Mouse (Mus musculus): ENCODE results near the gene Dgkg.

Dgkg gene

DNA sequence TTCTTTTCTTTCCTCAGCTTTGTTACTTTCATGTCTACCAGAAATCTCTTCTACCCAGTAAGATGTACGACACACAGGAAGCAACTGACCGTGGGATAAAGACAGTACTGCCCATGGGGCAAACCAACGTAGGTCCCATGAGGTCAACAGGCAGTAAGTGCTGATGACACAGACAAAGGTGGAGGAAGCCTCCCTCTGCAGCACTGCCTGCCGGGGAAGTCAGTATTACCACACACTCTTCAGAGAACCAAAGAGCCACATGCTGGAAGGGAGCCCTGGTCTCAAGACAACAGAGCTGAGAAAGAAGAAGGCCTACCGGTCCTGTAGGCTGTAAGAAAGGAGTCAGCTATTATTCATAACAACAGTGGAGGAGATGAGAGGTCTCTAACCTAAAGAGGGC lies 67.4 kb downstream of the Dgkg start:
- no peak for DNase-seq

DNA sequence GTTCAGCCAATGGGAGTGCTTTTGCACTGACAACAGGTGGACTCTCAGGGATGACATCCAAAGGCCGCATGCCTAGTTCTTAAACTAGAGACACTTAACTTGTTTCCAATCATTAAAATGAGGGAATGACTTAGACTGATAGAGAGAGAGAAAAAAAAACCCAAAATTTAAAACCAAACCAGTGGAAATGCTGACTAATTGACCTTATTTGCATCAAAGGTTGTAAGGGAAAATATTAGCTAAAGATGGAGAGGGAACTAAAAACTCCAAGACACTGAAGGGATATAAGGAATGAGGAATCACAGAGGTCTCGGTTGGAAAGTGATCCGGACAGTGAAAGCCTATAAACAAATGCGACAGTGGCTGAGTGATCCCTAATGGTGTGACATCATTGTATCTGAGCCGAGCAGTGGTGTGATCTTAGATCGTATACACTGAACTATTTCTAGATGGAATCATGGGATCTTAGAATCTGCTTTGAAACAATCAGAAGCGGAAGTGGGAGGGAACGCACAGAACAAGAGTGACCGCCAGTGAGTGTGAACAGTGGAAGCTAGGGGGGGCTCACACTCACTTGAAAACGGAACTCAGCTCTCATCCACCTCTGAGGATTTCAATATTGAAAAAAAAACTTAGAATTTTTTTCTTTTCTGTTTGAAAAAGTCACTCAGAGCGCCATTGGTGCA lies 70.7 kb downstream of the Dgkg start:
- no peak for DNase-seq

DNA sequence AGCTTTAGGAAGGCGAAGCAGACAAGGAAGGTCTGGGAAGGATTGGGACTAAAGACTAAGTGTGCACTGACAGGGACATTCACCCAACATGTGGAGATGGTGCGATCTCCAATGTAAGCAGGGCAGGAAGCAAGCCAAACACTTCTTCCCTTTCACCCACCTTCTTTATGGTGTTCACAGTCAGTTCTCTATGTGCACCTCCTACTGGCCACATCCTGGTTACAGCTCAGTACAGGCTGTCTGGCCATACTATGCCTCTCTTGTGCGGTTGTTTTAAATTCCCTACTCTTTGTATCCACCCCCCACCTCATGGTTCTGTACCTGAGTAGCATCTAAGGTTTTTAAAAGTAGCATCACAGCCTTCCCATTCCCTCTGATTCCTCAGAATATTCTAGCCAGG lies 71.5 kb downstream of the Dgkg start:
- DNase-seq = no peak

DNA sequence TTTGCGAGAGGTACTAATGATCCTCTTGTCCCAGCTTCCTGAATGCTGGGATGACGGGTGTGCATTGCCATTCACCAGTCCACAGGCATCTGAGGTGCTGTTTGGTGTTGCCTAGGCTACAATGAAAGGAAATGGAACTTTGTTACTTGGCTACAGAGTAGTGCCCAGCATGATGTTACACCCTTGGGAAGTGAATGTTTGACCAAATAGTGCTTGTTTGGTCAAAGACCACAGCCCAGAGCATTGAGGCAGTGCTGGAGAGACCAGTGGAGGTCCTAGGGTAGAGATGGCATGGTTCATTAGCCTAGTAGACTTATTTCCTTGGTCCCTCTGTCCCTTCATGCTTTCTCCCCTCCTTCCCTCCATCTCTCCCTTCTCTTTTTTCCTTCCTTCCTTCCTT lies 73.6 kb downstream of the Dgkg start:
- DNase-seq = no peak

- no peak for DNase-seq
These were observed 74.7 kb downstream of the Dgkg start for GRCm38 (mm10) chr16:22582173-22582929.

DNA sequence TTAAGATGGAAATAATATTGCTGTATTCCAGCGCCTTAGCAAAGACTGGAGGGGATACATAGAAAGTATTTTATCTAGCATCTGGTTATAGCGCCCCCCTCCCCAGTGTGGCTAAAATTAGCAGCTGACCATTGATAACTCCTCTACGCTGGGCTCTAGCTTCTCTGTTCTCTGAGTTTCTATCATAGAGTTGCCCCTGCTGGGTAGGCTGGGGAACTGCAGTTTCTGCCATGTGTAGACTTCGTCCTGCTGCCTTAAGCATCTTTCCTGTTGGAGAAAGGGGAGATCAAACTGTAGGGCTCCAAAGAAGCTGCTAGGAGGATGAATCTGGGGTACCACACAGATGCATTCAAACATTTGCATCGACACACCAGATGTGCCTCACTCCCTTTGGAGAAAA lies 76.9 kb downstream of the Dgkg start:
- DNase-seq = no peak

DNA sequence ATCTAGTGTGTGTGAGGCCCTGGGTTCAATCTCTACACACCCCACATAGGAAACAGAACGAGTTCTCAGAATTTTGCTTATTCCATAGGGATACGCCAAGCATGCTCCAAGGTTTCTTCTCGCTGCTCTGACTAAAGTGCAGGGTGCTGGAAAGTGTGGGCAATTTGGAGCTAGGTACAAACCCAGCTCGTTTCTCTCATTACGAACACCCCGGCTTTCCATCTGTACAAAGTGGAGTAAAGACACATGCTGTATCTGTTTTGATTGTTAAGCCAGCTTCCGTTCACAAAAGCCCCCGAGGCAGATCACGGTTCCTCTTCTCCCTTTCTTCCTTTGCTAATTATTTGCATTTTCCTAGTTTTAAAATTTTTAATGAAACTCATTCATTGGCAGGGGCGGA lies 78.1 kb downstream of the Dgkg start:
- DNase-seq = no peak

GRCm38 (mm10) chr16:22577656-22578055 lies 79.4 kb downstream of the Dgkg start:
- DNase-seq = no peak

GRCm38 (mm10) chr16:22574164-22574563 lies 82.9 kb downstream of the Dgkg start:
- no peak for DNase-seq

- DNase-seq = no peak
These were observed 84.2 kb downstream of the Dgkg start for GRCm38 (mm10) chr16:22572641-22573341.

DNA sequence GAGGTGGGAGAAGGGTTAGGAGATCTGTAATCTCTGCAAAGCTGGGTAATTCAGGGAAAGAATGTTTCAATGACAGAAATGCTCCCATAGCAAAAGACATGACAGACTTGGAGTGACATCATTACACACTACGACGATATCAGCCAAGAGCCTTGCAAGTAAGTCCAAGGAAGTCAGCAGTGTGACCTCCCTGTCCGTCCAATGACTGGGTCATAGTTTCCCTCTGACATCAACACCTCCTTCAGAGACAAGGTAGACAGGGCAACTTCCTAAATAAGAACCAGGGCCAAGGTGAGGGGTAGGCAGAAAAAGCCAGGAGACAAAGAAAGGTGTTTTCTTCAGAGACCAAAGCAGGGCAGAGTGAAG lies 92.1 kb downstream of the Dgkg start:
- no peak for DNase-seq

GRCm38 (mm10) chr16:22564259-22564906 lies 92.6 kb downstream of the Dgkg start:
- DNase-seq = peak; percentile 89

DNA sequence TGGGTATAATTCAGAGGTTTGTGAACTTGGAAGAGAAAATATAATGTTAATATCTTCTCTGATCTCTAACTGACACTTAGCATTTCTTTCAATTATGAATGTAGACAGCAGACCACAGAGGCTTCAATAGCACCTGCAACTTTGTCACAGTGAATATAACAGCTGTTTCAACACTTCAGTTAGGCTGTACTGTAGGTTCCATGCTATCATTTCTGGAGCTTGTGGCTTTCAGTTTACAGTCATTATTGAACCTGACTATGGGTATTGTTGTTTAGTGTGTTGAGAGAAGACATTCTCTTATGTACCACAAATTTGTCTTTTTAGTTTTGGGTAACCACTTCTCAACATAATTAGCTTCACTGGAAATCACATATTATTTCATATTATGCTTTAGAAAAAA lies 93.4 kb downstream of the Dgkg start:
- DNase-seq = no peak

GRCm38 (mm10) chr16:22554996-22555395 lies 102.0 kb downstream of the Dgkg start:
- DNase-seq = peak; percentile 64

DNA sequence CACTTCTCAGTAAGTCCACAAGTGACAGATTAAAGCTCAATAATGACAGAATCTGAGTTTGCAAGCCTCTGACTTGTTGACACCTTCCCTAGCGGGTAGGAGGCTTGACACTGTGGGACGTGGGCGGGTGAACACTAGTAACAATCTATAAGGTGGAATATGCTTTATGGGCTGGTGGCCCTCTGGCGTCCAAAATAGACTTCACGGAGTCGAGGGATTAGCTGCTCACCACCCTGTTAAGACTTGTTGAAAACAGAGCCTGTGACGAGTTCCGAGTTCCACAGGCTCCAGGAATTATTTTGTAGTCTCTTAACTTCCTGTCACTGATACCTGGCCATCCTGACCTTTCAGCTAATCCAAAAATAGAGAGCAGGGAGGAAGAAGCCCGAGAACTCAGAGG lies 104.7 kb downstream of the Dgkg start:
- no peak for DNase-seq

DNA sequence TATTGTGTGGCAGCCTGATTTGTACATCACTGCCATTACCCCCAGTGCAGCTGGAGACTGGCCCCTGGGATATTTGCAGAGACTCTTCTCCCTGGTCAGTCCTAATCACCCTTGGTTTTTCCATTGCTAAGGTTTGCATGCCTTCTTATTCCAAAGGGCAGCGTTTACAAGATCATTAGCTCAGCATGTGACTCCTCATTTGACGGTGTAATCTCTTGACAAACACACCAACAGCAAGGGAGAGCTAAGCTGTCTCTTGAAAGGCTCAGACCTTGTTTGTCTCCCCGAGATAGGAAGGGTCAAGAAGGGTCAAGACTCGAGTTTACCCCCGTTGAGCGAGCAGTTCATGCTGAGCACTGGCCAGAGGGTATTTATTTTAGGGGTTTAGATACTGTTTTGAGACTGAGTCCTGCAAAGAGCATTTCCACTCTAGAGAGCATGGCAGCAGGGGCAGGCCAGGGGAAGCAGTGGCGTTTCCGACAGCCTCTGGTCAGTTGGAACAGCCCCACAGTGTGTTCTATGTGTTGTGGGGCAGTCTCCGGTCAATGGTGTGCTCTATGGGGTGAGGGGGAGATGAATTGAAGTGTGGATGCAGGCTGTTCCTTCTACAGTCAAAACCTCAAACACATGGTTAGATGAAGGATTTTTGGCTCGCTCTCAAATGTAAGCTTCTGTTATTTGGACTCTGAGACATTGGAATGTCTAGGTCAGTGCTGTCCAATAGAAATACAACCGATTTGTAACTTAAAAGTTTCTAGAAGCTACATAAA lies 105.6 kb downstream of the Dgkg start:
- no peak for DNase-seq

- no peak for DNase-seq
These were observed 107.7 kb downstream of the Dgkg start for GRCm38 (mm10) chr16:22549346-22549745.

- peak; percentile 94 for DNase-seq
These were observed 108.6 kb downstream of the Dgkg start for GRCm38 (mm10) chr16:22548167-22549080.

GRCm38 (mm10) chr16:22547741-22548140 lies 109.3 kb downstream of the Dgkg start:
- no peak for DNase-seq

DNA sequence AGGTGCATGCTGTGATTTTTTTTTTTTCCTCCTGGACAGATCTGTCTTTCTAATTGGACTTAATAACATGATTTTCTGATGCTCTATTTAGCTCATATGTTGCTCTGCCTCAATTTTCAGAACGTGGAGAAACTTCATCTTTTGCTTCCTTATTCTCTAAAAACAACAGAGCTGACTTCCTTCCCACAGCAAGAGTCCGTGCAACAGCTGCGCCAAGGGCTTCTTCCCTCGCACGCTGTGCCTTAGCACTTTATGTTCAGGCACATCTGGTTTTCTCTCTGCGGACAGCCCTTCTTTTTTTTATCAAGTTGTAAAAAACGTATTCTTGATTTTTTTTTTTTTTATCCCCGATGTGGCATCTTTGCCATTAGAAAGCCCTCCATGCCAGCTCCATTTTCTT lies 111.2 kb downstream of the Dgkg start:
- DNase-seq = peak; percentile 38

- DNase-seq = no peak
These were observed 111.9 kb downstream of the Dgkg start for GRCm38 (mm10) chr16:22545016-22545561.
